Mouse (Mus musculus) intestine, embryonic 15.5 days (tissue): ENCODE measurements around the gene Cfap61. TPM values are rescaled to one million over a fixed set of nuclear protein-coding genes. Genes with fewer than 3 reads are reported as not detected.

ENCODE experiments used
- polyA plus RNA-seq: library from polyadenylated mRNA; unstranded; fragments of >200 nt; fragmentation: Nextera tagmentation; extraction: Ambion mirVana; gene quantifications from 2 replicates; pipeline ENCODE4 v1.2.1, GENCODE M21; 2015

The Cfap61 gene
- polyA plus RNA-seq, 1 experiment from 2014 or later = 1.5 TPM

Other genes with a start within 250 kb of the Cfap61 start
- 145 and 157 TPM in 2 replicates for gene Naa20, start 32.7 kb upstream of the Cfap61 start, polyA plus RNA-seq
- 17.8 and 20.7 TPM in 2 replicates for gene Crnkl1, start 230 bp downstream of the Cfap61 start, polyA plus RNA-seq